Mouse (Mus musculus) hindbrain, embryonic 13.5 days (tissue): Measurements from ENCODE around the gene Vmn1r221. TPM values are rescaled to one million over a fixed set of nuclear protein-coding genes. Genes with fewer than 3 reads are reported as not detected.

Experiments used
- polyA plus RNA-seq: library from polyadenylated mRNA; unstranded; fragments of >200 nt; fragmentation: Nextera tagmentation; extraction: Ambion mirVana; gene quantifications from 2 replicates; pipeline ENCODE4 v1.2.1, GENCODE M21; 2015

Gene Vmn1r221
- polyA plus RNA-seq, 1 experiment from 2014 or later, result not detected

Other genes with a start within 250 kb of the Vmn1r221 start
- gene Vmn1r213, start 206.5 kb upstream of the Vmn1r221 start, polyA plus RNA-seq, result not detected in 2 replicates
- gene Vmn1r214, start 183.7 kb upstream of the Vmn1r221 start, polyA plus RNA-seq, result not detected in 2 replicates
- gene Vmn1r215, start 146.1 kb upstream of the Vmn1r221 start, polyA plus RNA-seq, result not detected in 2 replicates
- gene Vmn1r217, start 95.9 kb upstream of the Vmn1r221 start, polyA plus RNA-seq, result not detected in 2 replicates
- 0.03 TPM in 1 of 2 replicates, not detected in the other for gene Vmn1r218, start 81.0 kb upstream of the Vmn1r221 start, polyA plus RNA-seq
- not detected in 2 replicates for gene Vmn1r219, start 54.8 kb upstream of the Vmn1r221 start, polyA plus RNA-seq
- gene Vmn1r220, start 26.2 kb upstream of the Vmn1r221 start, polyA plus RNA-seq, result not detected in 2 replicates
- not detected in 2 replicates for gene Vmn1r222, start 21.8 kb downstream of the Vmn1r221 start, polyA plus RNA-seq
- gene Vmn1r223, start 33.0 kb downstream of the Vmn1r221 start, polyA plus RNA-seq, result not detected in 2 replicates
- gene Zfp322a, start 155.1 kb downstream of the Vmn1r221 start, polyA plus RNA-seq, result 54.5 and 58.1 TPM in 2 replicates
- 9.9 and 10.2 TPM in 2 replicates for gene Abt1, start 209.7 kb downstream of the Vmn1r221 start, polyA plus RNA-seq